Mouse (Mus musculus) liver, adult 2 months (tissue): ENCODE results near the gene Sgms1.

ENCODE experiments used
- CTCF ChIP-seq: fragments of 200-500 bp; IDR thresholded peaks from 2 replicates; pipeline ENCODE4 v1.5.1; 2011; ENCODE audit warnings: low read depth, low read length, control low read depth
- POLR2A ChIP-seq: fragments of 200-500 bp; IDR thresholded peaks from 2 replicates; pipeline ENCODE4 v1.6.1; 2011; ENCODE audit warnings: low read length, control low read depth; ENCODE audit not compliant: insufficient read depth; ENCODE audit errors: extremely low read depth

- TF ChIP-seq CTCF (no peak), POLR2A (no peak)
Observed at GRCm38 (mm10) chr19:32229776-32230175, 159.7 kb downstream of the Sgms1 start.
